Mouse (Mus musculus): ENCODE results near the gene Fgfr1op2. TPM values are rescaled to one million over a fixed set of nuclear protein-coding genes. Genes with fewer than 3 reads are reported as not detected.

Gene Fgfr1op2
- polyA plus RNA-seq (2012), result 10.3 and 11.5 TPM in 2 replicates

DNA sequence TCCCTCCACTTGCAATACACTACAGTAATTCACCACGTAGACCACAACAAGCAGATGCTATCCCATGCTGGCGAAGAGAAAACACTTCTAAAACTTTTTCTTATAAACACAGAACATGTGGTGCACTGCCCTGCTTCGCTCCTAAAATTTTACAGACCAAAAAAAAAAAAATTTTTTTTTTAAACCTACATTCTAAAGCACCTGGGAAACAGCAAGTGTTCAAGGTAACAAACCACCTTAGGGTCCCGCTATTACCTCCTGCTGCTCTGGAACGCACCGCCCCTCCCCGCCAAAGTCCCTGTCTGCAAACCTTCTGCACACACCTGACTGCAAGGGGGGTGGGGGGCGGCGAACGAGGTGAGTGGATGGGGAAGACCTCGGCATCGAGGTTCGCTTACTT is at the start of gene Fgfr1op2:
Gene Fgfr1op2 (plus strand): TSS at position 301 of the 400 bp plus-strand sequence.
- H3K27me3 ChIP-seq (ENCODE audit: control insufficient read depth), result no peaks in the 10 kb centered on the region
- H3K9me3 ChIP-seq (ENCODE audit: control insufficient read depth, low read length), result no peaks in the 10 kb centered on the region
- TF ChIP-seq TAL1 (IDR thresholded peaks at IDR 0.05; ENCODE audit: low read length), result no peak
- no peak for TF ChIP-seq GATA1 (IDR thresholded peaks at IDR 0.05; ENCODE audit: low read length)
- peaks cover 28% of the 10 kb centered on the region for H3K36me3 ChIP-seq (ENCODE audit: control insufficient read depth)
- peaks cover 49% of the 10 kb centered on the region for H3K4me1 ChIP-seq (ENCODE audit: control insufficient read depth)
- peak within 1 kb of the TSS; percentile 95 for H3K4me3 ChIP-seq (replicated peaks)

DNA sequence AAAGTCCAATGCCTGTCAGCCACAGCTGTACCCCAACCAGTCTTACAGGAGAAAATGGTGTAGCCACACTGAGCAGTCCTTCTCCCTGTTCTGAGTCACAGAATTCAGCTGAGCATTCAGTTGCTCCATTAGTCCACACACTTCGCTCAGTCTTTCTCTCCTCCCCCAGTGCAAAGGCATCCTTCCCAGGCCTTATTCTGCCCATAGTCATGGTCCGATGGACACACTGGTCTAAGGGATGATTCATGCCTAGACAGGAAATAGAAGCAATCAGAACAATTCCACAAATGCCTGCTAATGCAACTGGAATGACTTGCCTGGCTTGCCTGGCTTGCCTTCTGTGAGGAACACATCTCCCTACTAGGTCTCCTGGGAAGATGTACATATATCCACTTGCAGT is 49.5 kb upstream of the Fgfr1op2 start:
- Histone ChIP-seq H3K9me3 (ENCODE audit: control insufficient read depth, low read length) (no peaks in the 10 kb centered on the region), H3K27me3 (ENCODE audit: control insufficient read depth) (peaks cover 7% of the 10 kb centered on the region; the same call in 1 of the 2 replicates)

DNA sequence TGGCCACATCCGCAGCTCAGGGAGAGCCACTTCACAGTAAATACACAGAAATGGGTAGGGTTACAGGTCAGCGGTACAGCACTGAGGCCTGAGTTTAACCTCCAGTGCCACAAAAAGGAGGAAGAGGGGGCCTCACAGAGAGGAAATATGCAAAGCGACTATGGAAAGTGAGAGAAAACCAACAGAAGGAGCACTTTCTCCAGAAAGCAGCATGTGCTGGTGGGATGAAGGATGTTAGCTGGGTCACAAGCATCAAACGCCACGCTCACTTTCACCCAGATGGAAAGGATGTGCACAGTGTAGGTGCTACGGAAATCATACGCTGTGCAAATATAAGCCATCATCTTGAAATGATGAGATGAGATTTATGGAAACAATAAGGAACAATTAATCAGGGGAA is 46.6 kb upstream of the Fgfr1op2 start:
- Histone ChIP-seq H3K9me3 (ENCODE audit: control insufficient read depth, low read length) (no peaks in the 10 kb centered on the region), H3K27me3 (ENCODE audit: control insufficient read depth) (peaks cover 7% of the 10 kb centered on the region; the same call in 1 of the 2 replicates), H3K4me1 (ENCODE audit: control insufficient read depth) (no peaks in the 10 kb centered on the region), H3K36me3 (ENCODE audit: control insufficient read depth) (no peaks in the 10 kb centered on the region), H3K4me3 (replicated peaks) (no peak overlapping the region)
- TF ChIP-seq GATA1 (IDR thresholded peaks at IDR 0.05; ENCODE audit: low read length) (no peak), TAL1 (IDR thresholded peaks at IDR 0.05; ENCODE audit: low read length) (no peak)

More for the DNA sequence above, 49.5 kb upstream of the Fgfr1op2 start:
- no peaks in the 10 kb centered on the region for H3K36me3 ChIP-seq (ENCODE audit: control insufficient read depth)
- no peak for TF ChIP-seq GATA1 (IDR thresholded peaks at IDR 0.05; ENCODE audit: low read length)
- no peak for TF ChIP-seq TAL1 (IDR thresholded peaks at IDR 0.05; ENCODE audit: low read length)
- no peaks in the 10 kb centered on the region for H3K4me1 ChIP-seq (ENCODE audit: control insufficient read depth)
- H3K4me3 ChIP-seq (replicated peaks), result no peak overlapping the region

DNA sequence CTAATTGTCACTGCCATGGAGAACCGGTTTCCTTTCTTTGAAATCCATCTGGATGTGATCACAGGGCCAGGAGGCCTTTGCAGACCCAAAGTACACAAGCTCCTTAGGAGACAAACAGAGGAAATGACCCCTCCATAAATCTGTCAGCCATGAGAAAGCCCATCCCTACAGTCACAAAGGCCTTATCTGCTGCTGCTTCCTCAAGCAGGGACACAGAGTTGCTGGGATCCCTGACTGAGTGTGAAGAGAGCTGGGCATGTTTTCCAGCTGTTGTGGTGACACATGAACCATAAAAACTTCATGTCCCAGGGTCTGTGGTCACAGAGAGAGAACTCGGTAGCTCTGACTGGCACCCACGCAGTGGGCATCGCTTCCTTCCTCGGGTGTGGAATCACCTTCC is 46.2 kb upstream of the Fgfr1op2 start:
- no peak for TF ChIP-seq TAL1 (IDR thresholded peaks at IDR 0.05; ENCODE audit: low read length)
- no peak for TF ChIP-seq GATA1 (IDR thresholded peaks at IDR 0.05; ENCODE audit: low read length)
- Histone ChIP-seq H3K27me3 (ENCODE audit: control insufficient read depth) (peaks cover 7% of the 10 kb centered on the region; the same call in 1 of the 2 replicates), H3K36me3 (ENCODE audit: control insufficient read depth) (no peaks in the 10 kb centered on the region), H3K4me3 (replicated peaks) (no peak overlapping the region), H3K9me3 (ENCODE audit: control insufficient read depth, low read length) (no peaks in the 10 kb centered on the region), H3K4me1 (ENCODE audit: control insufficient read depth) (no peaks in the 10 kb centered on the region)

DNA sequence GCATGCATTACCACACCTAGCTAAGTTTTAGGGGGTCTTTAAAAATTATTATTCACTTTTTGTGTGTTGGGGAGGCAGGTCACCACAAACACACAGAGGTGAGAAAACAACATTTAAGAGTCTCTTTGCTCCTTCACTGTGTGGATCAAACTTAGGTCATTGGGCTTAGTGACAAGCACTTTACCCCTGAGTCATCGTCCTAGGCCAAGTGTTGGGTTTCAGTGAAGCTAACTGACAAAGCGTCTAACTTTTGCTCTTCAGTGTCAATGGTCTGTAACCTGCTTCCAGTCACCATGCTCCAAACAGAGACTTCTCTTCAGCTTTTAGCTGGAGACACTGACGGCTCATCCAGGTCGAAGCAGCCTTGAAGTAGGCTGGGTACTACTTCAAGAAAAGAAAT is 43.9 kb upstream of the Fgfr1op2 start:
- no peaks in the 10 kb centered on the region for H3K36me3 ChIP-seq (ENCODE audit: control insufficient read depth)
- H3K4me3 ChIP-seq (replicated peaks), result no peak overlapping the region
- TF ChIP-seq GATA1 (IDR thresholded peaks at IDR 0.05; ENCODE audit: low read length) (no peak), TAL1 (IDR thresholded peaks at IDR 0.05; ENCODE audit: low read length) (no peak)
- H3K9me3 ChIP-seq (ENCODE audit: control insufficient read depth, low read length), result no peaks in the 10 kb centered on the region
- H3K4me1 ChIP-seq (ENCODE audit: control insufficient read depth), result no peaks in the 10 kb centered on the region
- H3K27me3 ChIP-seq (ENCODE audit: control insufficient read depth), result peaks cover 7% of the 10 kb centered on the region; the same call in 1 of the 2 replicates

DNA sequence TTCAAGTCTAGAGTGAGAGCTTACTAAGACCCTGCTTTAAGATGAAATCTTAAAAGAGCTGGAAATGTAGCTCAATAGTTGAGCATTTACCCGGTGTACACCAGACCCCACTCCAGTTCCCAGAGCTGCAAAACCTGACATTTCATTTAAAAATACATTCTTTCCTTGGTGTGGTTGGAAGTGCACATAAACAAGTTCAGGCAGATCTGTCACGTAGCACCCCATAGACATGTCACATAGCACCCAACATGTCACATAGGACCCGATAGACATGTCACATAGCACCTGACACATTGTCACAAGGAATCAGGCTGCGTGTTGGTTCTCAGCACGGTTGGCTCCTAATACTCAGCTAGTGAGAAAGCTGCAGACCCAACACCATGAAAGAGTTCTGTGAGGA is 41.5 kb upstream of the Fgfr1op2 start:
- no peak overlapping the region for H3K4me3 ChIP-seq (replicated peaks)
- no peaks in the 10 kb centered on the region for H3K36me3 ChIP-seq (ENCODE audit: control insufficient read depth)
- H3K9me3 ChIP-seq (ENCODE audit: control insufficient read depth, low read length), result no peaks in the 10 kb centered on the region
- TF ChIP-seq TAL1 (IDR thresholded peaks at IDR 0.05; ENCODE audit: low read length), result no peak
- no peaks in the 10 kb centered on the region for H3K4me1 ChIP-seq (ENCODE audit: control insufficient read depth)
- H3K27me3 ChIP-seq (ENCODE audit: control insufficient read depth), result peaks cover 3% of the 10 kb centered on the region; the same call in 1 of the 2 replicates

DNA sequence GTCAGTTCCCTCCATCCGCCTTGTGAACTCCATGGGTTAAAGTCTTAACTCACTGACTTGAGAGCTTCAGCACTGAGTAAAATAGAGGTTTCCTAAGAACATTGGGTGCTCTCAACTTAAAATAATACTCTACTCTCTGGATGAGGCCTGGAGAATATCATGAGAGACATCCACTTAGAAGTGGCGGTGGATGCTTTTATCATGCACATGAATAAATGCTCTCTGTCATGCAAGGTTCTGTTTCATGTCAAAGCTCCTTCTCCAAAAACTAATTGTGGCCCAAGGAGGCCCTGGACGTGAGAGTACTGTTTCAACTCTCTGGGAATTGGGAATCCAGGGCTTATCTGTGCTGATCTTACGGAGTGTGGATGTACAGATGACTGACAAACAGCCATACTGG is 39.9 kb upstream of the Fgfr1op2 start:
- Histone ChIP-seq H3K27me3 (ENCODE audit: control insufficient read depth) (no peaks in the 10 kb centered on the region; the same call in 1 of the 2 replicates), H3K4me1 (ENCODE audit: control insufficient read depth) (no peaks in the 10 kb centered on the region), H3K9me3 (ENCODE audit: control insufficient read depth, low read length) (no peaks in the 10 kb centered on the region), H3K4me3 (replicated peaks) (no peak overlapping the region), H3K36me3 (ENCODE audit: control insufficient read depth) (no peaks in the 10 kb centered on the region)
- TF ChIP-seq GATA1 (IDR thresholded peaks at IDR 0.05; ENCODE audit: low read length) (no peak), TAL1 (IDR thresholded peaks at IDR 0.05; ENCODE audit: low read length) (no peak)

DNA sequence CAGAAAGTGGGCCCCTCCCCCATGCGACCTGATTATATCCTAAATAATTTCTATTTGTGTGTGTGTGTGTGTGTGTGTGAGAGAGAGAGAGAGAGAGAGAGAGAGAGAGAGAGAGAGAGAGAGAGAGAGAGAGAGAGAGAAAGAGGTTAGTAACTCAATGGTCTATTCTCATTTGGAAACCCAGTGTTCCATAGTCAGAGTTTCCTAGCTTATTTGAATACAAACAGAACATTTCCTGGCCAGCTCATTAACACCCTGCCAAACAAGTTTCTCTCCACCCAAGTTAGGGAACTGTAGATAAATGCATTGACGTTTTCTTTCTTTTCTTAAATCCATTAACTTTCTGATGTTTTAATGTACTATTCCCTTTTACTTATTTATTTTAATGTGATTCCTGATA is 38.9 kb upstream of the Fgfr1op2 start:
- no peaks in the 10 kb centered on the region for H3K9me3 ChIP-seq (ENCODE audit: control insufficient read depth, low read length)
- H3K36me3 ChIP-seq (ENCODE audit: control insufficient read depth), result no peaks in the 10 kb centered on the region
- H3K4me3 ChIP-seq (replicated peaks), result no peak overlapping the region
- H3K27me3 ChIP-seq (ENCODE audit: control insufficient read depth), result no peaks in the 10 kb centered on the region; the same call in 1 of the 2 replicates
- TF ChIP-seq TAL1 (IDR thresholded peaks at IDR 0.05; ENCODE audit: low read length) (no peak), GATA1 (IDR thresholded peaks at IDR 0.05; ENCODE audit: low read length) (no peak)
- no peaks in the 10 kb centered on the region for H3K4me1 ChIP-seq (ENCODE audit: control insufficient read depth)

DNA sequence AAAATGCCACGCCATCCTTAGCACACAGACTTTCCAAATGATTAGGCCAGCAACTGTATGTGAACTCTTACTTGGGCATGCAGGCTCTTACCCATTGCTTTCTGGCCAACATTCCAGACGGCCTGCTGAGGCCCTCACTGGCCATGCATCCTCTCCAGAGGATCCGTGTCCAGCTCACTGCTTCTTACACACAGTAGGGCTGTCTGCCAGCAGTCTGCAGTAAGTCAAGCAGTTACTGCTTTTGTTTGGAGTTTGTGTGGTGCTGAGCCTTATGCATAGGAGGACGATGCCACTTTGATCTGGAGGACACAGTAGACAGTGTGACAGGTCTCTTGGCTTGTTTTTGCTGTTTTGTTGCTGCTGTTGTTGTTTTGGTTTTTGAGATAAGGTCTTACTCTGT is 38.3 kb upstream of the Fgfr1op2 start:
- TF ChIP-seq GATA1 (IDR thresholded peaks at IDR 0.05; ENCODE audit: low read length), result no peak
- no peak for TF ChIP-seq TAL1 (IDR thresholded peaks at IDR 0.05; ENCODE audit: low read length)
- Histone ChIP-seq H3K36me3 (ENCODE audit: control insufficient read depth) (no peaks in the 10 kb centered on the region), H3K4me3 (replicated peaks) (no peak overlapping the region), H3K4me1 (ENCODE audit: control insufficient read depth) (no peaks in the 10 kb centered on the region), H3K27me3 (ENCODE audit: control insufficient read depth) (no peaks in the 10 kb centered on the region; the same call in 1 of the 2 replicates), H3K9me3 (ENCODE audit: control insufficient read depth, low read length) (no peaks in the 10 kb centered on the region)

DNA sequence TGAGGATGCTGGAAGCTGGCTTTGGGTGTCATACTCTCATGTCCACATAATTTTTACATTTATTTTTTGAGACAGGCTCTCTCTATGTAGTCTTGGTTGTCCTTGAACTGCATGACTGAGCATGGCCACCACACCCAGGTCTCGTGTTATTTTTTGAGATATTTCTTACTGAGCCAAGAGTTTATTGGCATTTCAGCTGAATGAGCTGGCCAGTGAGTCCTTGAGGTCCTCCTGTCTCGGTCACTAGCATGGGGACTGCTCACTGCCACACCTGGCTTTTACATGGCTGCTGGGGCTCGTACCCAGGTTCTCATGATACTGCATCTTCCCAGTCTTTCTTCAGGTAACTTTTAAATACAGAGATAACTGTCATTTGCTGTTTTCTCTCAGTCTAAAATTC is 36.6 kb upstream of the Fgfr1op2 start:
- H3K27me3 ChIP-seq (ENCODE audit: control insufficient read depth), result no peaks in the 10 kb centered on the region; the same call in 1 of the 2 replicates
- no peak overlapping the region for H3K4me3 ChIP-seq (replicated peaks)
- no peaks in the 10 kb centered on the region for H3K9me3 ChIP-seq (ENCODE audit: control insufficient read depth, low read length)
- no peaks in the 10 kb centered on the region for H3K36me3 ChIP-seq (ENCODE audit: control insufficient read depth)
- no peak for TF ChIP-seq TAL1 (IDR thresholded peaks at IDR 0.05; ENCODE audit: low read length)
- TF ChIP-seq GATA1 (IDR thresholded peaks at IDR 0.05; ENCODE audit: low read length), result no peak
- H3K4me1 ChIP-seq (ENCODE audit: control insufficient read depth), result no peaks in the 10 kb centered on the region
